Mouse (Mus musculus) gastrocnemius, postnatal 10 days (tissue): ENCODE measurements at regions not wholly inside any gene's neighbourhood (a gene's known extent, or its start where the extent isn't known, plus 50 kb on each side); places are given as distances from the start of the nearest gene placed in this dataset.

ENCODE experiments used
- DNase-seq: peaks from one replicate; pipeline ENCODE4 v3.0.0; 2021; ENCODE audit warnings: mixed read lengths

DNA sequence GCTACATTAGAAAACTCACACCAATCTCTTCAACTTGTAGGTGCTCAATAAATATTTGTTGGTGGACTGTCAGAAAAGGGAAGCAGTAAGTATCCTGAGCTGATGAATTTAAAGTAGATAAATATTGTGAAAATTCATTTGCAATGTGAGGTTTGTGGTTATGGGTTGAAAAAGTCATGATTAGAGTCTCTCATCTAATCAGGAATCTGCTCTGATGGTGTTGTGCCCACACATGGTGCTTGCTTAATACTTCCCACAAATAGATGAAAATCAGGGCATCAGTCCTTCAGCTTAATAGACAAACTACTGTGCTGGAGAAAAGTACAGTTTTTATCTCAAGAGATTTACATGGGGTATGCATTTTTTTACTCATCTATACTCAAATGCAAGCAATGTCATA lies 59.9 kb downstream of the S1pr1 start:
- DNase-seq, result no peak

- no peak for DNase-seq
These were observed 62.6 kb downstream of the S1pr1 start for GRCm38 (mm10) chr3:115652236-115652635.

- DNase-seq, result no peak
These were observed 65.3 kb downstream of the S1pr1 start for GRCm38 (mm10) chr3:115649338-115650117.

- DNase-seq, result no peak
These were observed 67.9 kb downstream of the S1pr1 start for GRCm38 (mm10) chr3:115646993-115647392.

- no peak for DNase-seq
These were observed 70.6 kb downstream of the S1pr1 start for GRCm38 (mm10) chr3:115644307-115644706.

DNA sequence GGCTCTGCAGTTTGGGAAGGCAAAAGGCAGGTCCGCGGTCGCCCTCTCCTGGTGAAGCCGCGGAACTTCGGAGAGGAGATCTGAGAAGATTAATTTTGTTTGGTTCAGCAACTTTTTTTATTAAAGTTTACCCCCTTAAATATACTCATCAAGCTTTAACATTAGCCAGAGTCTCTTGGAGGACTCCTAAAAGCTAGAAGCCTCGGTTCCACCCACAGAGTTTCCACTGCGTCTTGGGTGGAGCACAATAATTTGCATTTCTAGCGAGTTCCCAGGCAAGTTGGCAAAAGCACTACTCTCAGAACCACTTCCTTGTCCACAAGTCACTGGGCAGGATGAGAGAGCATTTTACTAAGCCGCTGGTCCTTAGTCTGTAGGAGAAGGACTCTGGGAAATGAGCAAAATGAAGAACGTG lies 72.0 kb downstream of the S1pr1 start:
- peak; percentile 83 for DNase-seq

GRCm38 (mm10) chr3:115642001-115642845 lies 72.6 kb downstream of the S1pr1 start:
- peak; percentile 4 for DNase-seq

- DNase-seq, result no peak
These were observed 73.5 kb downstream of the S1pr1 start for GRCm38 (mm10) chr3:115641411-115641810.

DNA sequence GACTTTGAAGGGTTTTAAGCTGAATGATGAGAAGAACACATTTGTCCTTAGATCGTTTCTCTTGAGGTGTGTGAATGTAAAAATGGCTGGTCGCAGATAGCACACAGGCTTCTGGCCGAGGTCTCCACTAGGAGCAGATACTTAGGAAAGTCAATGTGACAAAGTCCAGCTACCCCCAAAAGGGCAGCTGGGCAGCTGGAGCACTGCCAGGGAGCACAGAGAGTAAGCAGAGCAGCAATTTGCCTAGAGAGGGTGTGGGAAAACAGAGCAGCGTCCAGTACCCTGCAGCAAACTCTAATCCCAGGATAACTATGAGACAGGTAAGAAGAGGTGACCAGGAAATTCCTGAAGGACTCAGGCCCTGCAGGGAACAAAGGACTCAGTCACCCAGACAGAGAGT lies 79.4 kb downstream of the S1pr1 start:
- peak; percentile 22 for DNase-seq

DNA sequence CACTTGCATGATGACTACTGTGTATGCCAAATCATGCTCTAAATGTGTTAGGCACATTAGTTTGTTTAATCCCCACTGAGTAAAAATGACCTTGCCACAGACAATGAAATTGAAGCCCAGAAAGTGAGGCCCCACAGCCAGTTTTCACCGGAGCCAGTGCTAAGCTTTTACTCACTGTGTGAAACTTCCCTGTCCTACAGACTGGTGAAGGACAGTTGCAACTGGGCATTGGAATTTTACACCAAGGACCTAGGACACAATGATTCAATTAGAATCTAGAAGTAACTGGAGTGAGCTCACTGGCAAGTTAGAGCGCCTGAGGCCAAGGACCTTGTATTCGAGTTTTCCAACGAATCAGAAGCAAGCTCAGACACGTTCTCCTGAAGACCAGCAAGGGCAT lies 79.8 kb downstream of the S1pr1 start:
- DNase-seq, result no peak

- DNase-seq, result no peak
These were observed 82.5 kb downstream of the S1pr1 start for GRCm38 (mm10) chr3:115632417-115632743.

- no peak for DNase-seq
These were observed 83.1 kb downstream of the S1pr1 start for GRCm38 (mm10) chr3:115631573-115632416.

DNA sequence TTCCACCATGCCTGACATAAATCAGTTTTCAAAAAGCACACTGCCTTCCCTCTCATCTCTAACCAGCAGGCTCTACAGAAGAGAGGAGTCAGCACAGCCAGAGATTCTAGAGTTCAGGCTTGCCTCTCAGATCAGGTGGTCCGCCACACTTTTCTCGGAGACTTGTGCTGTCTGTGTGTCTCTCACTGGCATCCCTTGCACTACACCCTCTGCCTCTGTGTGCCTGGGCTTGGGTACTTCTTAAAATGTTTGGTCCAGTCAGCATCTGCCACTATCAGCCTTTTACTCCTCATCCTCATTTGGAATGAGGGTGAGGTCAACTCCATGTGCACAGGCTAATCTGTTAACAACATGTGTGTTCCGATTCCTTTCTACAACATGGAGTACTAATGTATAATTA lies 92.0 kb downstream of the S1pr1 start:
- no peak for DNase-seq

DNA sequence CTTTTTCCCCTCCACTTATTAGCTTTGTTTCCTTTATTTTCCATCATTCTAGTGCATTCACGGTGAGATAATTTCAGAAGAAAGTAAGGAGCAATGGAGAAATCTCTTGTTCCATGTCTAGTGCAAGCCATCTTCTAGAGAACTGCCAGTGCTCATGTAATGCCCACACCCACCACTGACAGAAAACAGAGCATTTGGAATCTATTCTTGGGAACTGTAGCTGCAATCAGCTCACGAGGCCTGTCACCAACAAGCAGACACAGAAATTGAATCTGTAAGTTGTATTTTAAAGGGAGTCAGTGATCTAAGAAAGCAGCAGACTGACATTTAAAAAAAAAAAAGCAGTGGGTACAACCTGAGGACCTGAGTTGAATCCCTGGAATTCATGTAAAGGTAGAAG lies 92.6 kb downstream of the S1pr1 start:
- DNase-seq, result no peak

DNA sequence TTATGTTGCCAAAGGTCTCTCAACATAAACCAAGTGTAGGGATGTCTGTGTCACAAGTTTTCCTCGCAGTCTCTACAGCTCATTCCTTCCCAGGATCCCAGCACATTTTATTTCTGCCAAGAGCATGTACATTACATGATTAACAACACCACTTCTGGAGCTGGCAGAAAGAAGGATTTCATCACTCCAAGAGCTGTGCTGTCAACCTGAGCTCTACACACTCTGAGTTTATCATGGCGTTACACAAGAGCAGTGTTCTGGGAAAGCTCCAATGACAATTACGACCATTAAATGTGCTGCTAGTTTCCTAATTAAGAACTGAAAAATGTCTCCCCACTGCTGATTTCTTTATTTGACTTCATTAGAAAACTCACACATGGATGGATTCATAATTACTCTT lies 94.9 kb downstream of the S1pr1 start:
- no peak for DNase-seq

DNA sequence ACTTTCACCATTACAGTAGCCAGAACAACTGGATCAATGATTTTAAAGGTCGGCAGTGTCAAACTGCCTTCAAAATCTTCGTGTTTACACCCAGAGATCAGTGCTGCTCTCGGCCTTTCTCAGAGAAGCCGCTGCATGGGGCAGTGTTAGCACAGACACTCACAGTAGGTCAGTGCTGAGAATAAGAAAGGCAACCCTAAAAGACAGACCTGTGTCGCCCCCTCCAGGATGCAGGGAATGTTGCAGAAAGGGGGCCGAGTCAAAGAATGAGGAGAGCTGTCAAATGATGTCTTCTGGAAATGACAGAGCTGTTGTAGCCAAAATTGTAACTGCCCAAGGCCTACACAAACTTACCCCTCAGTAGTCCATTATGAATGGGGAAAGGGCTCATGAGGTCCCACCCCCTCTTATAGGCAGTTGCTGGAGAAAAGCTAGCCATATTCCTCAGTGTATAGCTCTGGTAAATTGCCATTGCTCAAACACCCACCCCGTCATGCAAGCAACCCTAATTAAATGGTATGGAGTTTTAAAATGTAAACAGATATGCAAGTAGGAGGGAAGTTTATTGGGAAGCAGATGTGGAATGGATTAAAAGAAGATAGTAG lies 98.8 kb downstream of the S1pr1 start:
- DNase-seq, result peak; percentile 14

GRCm38 (mm10) chr3:115612859-115613258 lies 102.0 kb downstream of the S1pr1 start:
- DNase-seq, result no peak

GRCm38 (mm10) chr3:115608087-115608486 lies 106.8 kb downstream of the S1pr1 start:
- DNase-seq, result no peak

DNA sequence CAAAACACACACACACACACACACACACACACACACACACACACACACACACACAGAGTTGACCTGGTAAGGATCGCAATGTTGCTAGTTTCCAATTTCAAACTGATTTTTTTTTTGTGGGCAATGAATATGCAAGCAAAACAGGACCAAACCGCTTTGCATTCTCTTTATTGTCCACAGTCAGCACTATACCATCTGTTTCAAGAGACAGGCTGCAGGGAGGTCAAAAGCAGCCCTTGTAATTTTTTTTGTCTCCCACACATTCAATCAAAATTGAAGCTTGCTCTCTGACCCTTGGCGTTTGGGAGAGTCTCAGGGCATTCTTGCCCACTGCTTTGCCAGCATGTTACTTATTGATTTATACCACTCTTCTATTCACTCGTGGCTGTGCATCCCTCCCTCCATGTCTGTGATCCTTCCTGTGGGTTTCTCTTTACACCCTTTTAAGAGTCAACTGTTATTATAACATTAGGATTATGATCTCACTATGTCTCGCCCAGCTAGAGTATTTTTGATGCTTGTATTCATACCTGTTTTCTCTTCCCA lies 110.1 kb downstream of the S1pr1 start:
- DNase-seq, result no peak

DNA sequence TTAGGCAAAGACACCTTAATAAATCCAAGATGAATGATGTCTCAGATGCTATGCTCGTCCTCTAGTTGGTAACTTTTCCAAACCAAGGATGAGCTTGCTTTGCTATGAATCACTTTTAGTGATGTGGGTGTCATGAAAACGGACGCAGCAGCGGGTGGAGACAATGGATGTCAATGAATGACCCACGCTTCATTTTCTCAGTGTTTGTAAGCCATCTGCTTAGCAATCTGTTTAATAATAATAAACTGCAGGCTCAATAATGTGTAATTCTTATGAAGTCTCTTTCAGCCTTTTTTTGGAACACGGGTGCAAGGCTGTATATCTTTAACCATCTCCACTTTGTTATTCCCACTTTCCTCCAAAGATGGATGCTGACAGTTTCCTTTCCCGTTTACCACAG lies 110.6 kb downstream of the S1pr1 start:
- DNase-seq, result no peak

GRCm38 (mm10) chr3:115603803-115604202 lies 111.1 kb downstream of the S1pr1 start:
- DNase-seq, result no peak

- no peak for DNase-seq
These were observed 115.6 kb downstream of the S1pr1 start for GRCm38 (mm10) chr3:115599281-115599680.
